Mouse (Mus musculus) liver, embryonic 12.5 days (tissue): Measurements from ENCODE around the gene Ccdc162. TPM values are rescaled to one million over a fixed set of nuclear protein-coding genes. Genes with fewer than 3 reads are reported as not detected.

Experiments
- ATAC-seq: fragments of 200-750 bp; cut with Nextera tagmentation; 2 replicates; pipeline ENCODE4 v1.8.0; 2017; ENCODE audit warnings: moderate number of reproducible peaks, mild to moderate bottlenecking, moderate library complexity
- H3K27ac ChIP-seq: fragments of 300-500 bp; sonication (generic); 2 replicates; pipeline ENCODE4 v1.5.1; 2016; ENCODE audit warnings: mild to moderate bottlenecking
- H3K27me3 ChIP-seq: fragments of 300-500 bp; sonication (generic); replicated peaks from 2 replicates; pipeline ENCODE4 v1.6.1; 2016; ENCODE audit warnings: mild to moderate bottlenecking, moderate library complexity
- H3K36me3 ChIP-seq: fragments of 300-500 bp; sonication (generic); 2 replicates; pipeline ENCODE4 v1.6.1; 2016; ENCODE audit warnings: mild to moderate bottlenecking, moderate library complexity
- H3K4me1 ChIP-seq: fragments of 300-500 bp; sonication (generic); 2 replicates; pipeline ENCODE4 v1.6.1; 2016
- H3K4me2 ChIP-seq: fragments of 300-500 bp; sonication (generic); 2 replicates; pipeline ENCODE4 v1.6.1; 2016; ENCODE audit warnings: mild to moderate bottlenecking, moderate library complexity
- H3K4me3 ChIP-seq: fragments of 300-500 bp; sonication (generic); 2 replicates; pipeline ENCODE4 v1.5.1; 2016; ENCODE audit warnings: mild to moderate bottlenecking, moderate library complexity
- H3K9ac ChIP-seq: fragments of 300-500 bp; sonication (generic); 2 replicates; pipeline ENCODE4 v1.6.1; 2016; ENCODE audit warnings: mild to moderate bottlenecking, moderate library complexity
- H3K9me3 ChIP-seq: fragments of 300-500 bp; sonication (generic); replicated peaks from 2 replicates; pipeline ENCODE4 v1.6.1; 2016; ENCODE audit warnings: mild to moderate bottlenecking, moderate library complexity
- WGBS: fragments of 180-500 bp; shearing (Covaris S2); methylation state at CpG from one replicate; pipeline ENCODE4 v1.1.7; 2016; ENCODE audit not compliant: insufficient replicate concordance; 5-methylcytosine and 5-hydroxymethylcytosine counted together
- polyA plus RNA-seq: library from polyadenylated mRNA; unstranded; fragments of >200 nt; fragmentation: Nextera tagmentation; extraction: Ambion mirVana; gene quantifications from 2 replicates; pipeline ENCODE4 v1.2.1, GENCODE M21; 2016

Gene Ccdc162
- polyA plus RNA-seq = 0.08 TPM in 2 replicates

DNA sequence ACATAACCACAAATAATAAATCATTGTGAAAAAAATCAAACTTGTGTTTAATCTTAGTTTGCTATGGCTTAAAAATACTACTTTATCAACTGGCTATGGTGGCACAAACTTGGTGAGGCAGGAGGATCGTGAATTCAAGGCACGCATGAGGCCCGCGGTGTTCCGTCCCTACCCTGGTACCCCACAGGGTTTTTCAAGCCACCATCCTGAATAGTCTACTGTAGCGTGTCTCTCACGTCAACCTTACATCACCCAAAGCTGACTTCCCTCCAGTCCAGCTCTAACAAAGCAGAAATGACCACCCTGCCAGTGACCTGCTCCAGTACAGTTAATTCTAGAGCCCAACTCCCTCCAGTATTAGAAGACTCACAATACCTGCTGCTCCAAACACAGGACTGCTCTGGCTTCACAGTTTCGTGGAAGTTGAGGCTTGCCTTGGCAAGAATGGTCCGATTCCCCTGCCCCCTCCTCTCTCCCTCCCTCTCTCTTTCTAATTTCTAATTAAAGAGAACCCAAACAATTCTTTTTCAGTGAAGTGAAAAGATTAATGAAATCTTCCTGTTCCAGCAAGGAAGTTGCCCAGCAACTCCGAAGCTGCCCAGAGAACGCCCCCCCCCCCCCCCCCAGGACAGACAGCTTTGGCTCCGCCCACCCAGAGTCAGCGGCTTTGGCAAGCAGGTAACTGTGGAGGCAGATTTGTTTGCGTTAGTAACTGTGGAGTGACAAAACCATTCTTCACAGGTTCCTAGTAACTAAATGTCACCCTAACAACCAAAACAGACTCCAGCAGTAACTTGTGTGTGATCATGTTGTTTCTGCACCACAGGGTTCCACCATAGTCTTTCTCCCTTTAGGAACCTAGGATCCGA, at the start of gene Ccdc162:
Ccdc162 (minus strand) TSS at position 606 of the 869 bp plus-strand sequence.
- no peak for ATAC-seq

DNA sequence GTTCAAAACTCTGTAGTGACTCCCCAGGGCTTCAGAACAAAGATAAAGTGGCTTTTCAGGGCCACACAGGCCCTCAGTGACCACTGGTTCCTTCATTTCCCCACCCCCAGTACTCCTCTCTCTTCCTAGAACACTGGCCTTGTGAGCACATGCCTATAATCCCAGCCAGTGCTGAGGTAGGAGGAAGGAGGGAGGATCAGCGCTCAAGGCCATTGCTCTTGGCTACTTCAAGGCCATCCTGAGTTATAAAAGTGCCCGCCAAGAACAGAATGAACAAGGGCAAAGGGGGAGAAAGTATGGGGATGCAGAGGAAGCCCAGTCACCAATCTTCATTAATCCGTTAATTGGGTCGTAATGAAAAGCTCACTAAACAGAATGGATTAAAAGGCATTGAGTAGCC, 49.2 kb upstream of the Ccdc162 start:
- WGBS = 83% methylated on average over 4 of the region's 4 CpGs

More for the DNA sequence above, at the start of gene Ccdc162:
- H3K27ac ChIP-seq = no peak within 1 kb of the TSS
- no peak within 1 kb of the TSS for H3K4me3 ChIP-seq
- H3K4me2 ChIP-seq = no peak within 1 kb of the TSS
- WGBS = 69% methylated on average over 15 of the region's 15 CpGs
- H3K27me3 ChIP-seq = no peaks in the 10 kb centered on the region
- peaks cover 13% of the 10 kb centered on the region for H3K36me3 ChIP-seq
- no peaks in the 10 kb centered on the region for H3K9me3 ChIP-seq
- H3K4me1 ChIP-seq = no peaks in the 10 kb centered on the region
- H3K9ac ChIP-seq = no peak within 1 kb of the TSS

DNA sequence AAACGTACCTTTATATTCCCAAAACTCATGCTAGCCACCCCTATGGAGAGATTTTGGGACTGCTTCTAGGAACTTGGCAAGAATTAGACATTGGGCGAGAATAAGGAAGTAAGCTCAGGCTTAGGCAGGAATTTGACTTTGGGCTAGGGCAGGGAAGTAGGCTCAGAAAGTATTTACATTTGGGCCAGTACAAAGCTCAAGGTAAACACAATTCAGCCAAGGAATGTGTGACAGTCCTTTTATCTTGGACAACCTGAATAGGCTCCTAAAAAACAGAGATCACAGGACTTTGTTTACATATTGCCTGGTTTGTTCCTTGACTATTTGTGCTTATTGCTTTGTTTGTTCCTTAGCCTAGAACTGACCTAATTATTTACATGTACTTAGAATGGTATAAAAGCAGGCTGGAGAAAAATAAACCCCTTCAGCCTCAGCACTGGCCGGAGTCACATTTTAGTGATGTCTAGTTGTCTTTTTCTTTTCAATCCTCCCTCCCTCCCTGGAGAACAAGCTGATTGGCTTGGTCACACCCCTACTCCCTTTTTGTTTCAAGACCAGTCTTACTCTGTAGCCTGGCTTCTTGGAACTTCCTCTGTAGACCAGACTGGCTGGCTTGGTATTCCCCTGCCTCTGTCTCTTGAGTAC, 47.4 kb upstream of the Ccdc162 start:
- Histone ChIP-seq H3K9me3 (no peaks in the 10 kb centered on the region), H3K9ac (no peak overlapping the region), H3K36me3 (no peaks in the 10 kb centered on the region), H3K4me2 (no peak overlapping the region), H3K27ac (no peak overlapping the region), H3K4me3 (no peak overlapping the region), H3K4me1 (no peaks in the 10 kb centered on the region), H3K27me3 (no peaks in the 10 kb centered on the region)
- 77% methylated on average over 3 of the region's 3 CpGs for WGBS
- no peak for ATAC-seq

More for the DNA sequence above, 49.2 kb upstream of the Ccdc162 start:
- H3K4me3 ChIP-seq = no peak overlapping the region
- no peaks in the 10 kb centered on the region for H3K27me3 ChIP-seq
- no peaks in the 10 kb centered on the region for H3K36me3 ChIP-seq
- H3K27ac ChIP-seq = no peak overlapping the region
- ATAC-seq = no peak
- H3K9ac ChIP-seq = no peak overlapping the region
- H3K4me1 ChIP-seq = no peaks in the 10 kb centered on the region
- no peak overlapping the region for H3K4me2 ChIP-seq
- H3K9me3 ChIP-seq = no peaks in the 10 kb centered on the region

DNA sequence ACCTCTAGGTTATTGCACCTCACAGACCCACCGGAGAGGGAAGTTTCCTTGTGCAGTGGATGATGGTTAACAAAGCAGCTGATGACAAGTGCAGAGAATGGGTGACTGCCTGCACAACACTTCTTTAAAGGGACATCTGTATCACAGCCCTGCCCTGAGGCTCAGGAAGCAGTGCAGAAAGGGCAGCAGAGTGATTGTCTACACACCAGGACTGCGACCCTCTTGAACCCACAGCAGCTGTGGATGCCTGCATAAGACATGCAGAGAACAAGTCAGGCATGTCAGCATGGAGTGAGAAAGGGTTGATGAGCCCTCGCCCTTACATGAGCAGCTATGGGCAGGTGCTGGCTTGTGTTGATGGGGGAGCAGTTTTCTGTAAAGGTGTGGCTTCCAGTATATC, 44.4 kb upstream of the Ccdc162 start:
- WGBS = 66% methylated on average over 3 of the region's 3 CpGs
- ATAC-seq = no peak
- Histone ChIP-seq H3K9ac (no peak overlapping the region), H3K9me3 (no peaks in the 10 kb centered on the region), H3K4me3 (no peak overlapping the region), H3K27me3 (no peaks in the 10 kb centered on the region), H3K36me3 (no peaks in the 10 kb centered on the region), H3K4me2 (no peak overlapping the region), H3K4me1 (no peaks in the 10 kb centered on the region), H3K27ac (no peak overlapping the region)

DNA sequence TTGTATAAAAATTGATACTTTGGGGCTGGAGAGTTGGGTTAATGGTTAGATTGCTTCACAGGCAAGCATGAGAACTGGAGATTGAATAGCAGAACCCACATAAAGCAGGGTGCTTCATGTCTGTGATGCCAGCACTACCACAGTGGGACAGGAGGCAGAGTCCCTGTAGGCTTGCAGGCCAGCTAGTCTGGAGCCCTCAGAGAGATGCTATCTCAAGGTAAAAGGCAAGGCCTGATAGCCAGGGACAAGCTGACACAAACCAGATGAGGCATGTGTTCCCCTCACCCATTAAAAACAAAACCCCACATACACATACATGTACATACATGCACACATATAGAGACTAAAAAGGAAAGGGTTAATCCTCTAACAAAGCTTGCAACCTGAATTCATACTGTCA, 41.6 kb upstream of the Ccdc162 start:
- no peak overlapping the region for H3K27ac ChIP-seq
- no peak for ATAC-seq
- no peak overlapping the region for H3K4me2 ChIP-seq
- H3K36me3 ChIP-seq = no peaks in the 10 kb centered on the region
- no peaks in the 10 kb centered on the region for H3K9me3 ChIP-seq
- H3K27me3 ChIP-seq = no peaks in the 10 kb centered on the region
- H3K9ac ChIP-seq = no peak overlapping the region
- no peak overlapping the region for H3K4me3 ChIP-seq
- no peaks in the 10 kb centered on the region for H3K4me1 ChIP-seq

DNA sequence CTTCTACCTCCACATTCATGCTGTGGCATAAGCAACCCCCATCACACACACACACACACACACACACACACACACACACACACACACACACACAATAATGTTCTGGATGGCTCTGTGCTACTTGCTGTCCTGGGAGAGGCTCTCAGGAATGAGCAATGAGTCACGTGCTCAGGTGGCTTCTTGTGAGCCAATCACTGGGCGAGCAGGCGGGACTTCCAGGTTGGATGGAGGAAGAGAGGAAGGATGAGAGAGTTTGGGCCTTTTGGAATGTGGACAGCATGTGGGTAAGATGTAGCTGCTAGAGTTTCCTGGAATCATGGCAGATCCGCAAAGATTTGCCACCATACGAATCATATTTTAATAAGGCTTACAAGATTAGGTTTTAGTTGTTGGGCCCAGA, 40.8 kb upstream of the Ccdc162 start:
- WGBS = 85% methylated on average over 5 of the region's 5 CpGs
- H3K27me3 ChIP-seq = no peaks in the 10 kb centered on the region
- no peaks in the 10 kb centered on the region for H3K36me3 ChIP-seq
- H3K4me1 ChIP-seq = 0 out of 2 replicates have a peak, but pooled peaks cover 3% of the 10 kb centered on the region
- H3K9me3 ChIP-seq = no peaks in the 10 kb centered on the region
- H3K4me3 ChIP-seq = no peak overlapping the region
- no peak for ATAC-seq
- no peak overlapping the region for H3K9ac ChIP-seq
- no peak overlapping the region for H3K4me2 ChIP-seq
- H3K27ac ChIP-seq = no peak overlapping the region

DNA sequence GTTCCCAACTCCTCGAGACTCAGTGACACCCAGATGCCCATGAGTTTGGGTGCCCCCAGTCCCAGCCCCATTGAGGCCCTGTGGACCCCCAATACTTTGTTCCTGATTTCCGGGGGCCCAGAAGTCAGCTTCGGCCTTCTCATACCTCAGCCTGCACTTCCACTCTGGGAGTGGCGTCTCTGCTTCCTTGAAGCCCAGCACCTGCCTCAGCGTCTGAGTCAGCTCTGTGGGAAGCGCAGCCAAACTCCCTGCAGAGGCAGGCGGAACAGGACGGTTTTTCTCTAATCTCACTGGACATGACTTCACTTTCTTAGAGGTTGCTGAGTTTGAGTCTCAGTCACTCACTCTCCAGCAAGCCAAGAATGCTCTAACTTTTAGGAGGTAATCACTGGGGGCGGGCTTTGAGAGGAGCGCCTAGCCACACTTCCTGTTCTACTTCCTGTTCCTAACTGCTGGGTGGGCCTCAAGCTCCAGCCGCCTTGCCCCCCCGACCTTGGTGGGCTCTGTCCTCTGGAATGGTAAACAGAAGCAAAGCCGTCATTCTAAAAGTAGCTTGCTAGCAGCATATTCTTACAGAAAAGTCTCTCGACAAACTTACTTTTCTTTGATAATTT, 35.5 kb upstream of the Ccdc162 start:
- Histone ChIP-seq H3K4me1 (0 out of 2 replicates have a peak, but pooled peaks cover 10% of the 10 kb centered on the region), H3K9ac (no peak overlapping the region), H3K27ac (0 out of 2 replicates have a peak overlapping the region, but pooled peaks have one; percentile 20), H3K4me3 (no peak overlapping the region), H3K4me2 (peak overlapping the region; percentile 29; the same call in 1 of the 2 replicates), H3K27me3 (no peaks in the 10 kb centered on the region), H3K36me3 (no peaks in the 10 kb centered on the region), H3K9me3 (no peaks in the 10 kb centered on the region)
- 30% methylated on average over 14 of the region's 14 CpGs for WGBS
- no peak for ATAC-seq

DNA sequence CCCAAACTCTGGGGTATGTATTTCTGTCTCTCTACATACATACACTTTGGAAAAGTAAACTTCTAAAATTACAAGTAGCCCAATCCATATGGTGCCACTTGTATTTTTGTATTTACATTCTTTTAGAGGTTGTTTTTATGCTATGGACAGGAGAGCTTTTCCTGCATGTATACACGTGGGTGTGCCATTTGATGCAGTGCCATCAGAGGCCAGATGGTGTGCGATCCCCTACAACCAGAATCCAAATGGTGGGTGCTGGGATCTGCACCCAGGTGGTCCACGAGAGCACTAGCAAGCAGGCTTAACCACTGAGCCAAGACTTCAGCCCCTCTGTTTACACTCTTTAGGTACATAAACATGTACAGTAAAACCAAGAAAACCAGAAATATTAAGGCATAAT, 32.9 kb upstream of the Ccdc162 start:
- ATAC-seq = no peak
- H3K9ac ChIP-seq = no peak overlapping the region
- H3K36me3 ChIP-seq = peaks cover 6% of the 10 kb centered on the region
- H3K4me2 ChIP-seq = no peak overlapping the region
- no peak overlapping the region for H3K27ac ChIP-seq
- H3K4me3 ChIP-seq = no peak overlapping the region
- WGBS = 85% methylated on average over 3 of the region's 3 CpGs
- H3K4me1 ChIP-seq = 0 out of 2 replicates have a peak, but pooled peaks cover 10% of the 10 kb centered on the region
- no peaks in the 10 kb centered on the region for H3K9me3 ChIP-seq
- no peaks in the 10 kb centered on the region for H3K27me3 ChIP-seq

DNA sequence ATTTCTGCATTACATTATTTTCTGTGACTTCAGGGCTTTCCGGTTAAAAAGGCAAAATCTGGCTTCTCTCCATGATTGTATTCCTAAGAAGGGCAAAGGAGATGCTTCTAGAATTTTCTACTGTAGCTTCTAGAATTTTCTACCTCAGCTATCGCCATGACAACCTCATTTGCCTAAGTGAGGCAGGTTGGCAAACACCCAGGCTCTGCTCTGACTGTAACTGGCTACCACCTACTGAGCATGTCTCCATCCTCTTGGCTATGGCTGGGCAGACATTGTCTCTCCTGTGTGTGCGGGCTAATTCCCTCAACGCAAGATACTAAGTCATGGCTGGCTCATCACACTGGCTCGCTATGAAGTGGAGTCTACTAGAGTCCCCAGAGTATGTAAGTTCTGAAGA, 30.1 kb upstream of the Ccdc162 start:
- no peak overlapping the region for H3K4me2 ChIP-seq
- peaks cover 25% of the 10 kb centered on the region for H3K36me3 ChIP-seq
- H3K4me1 ChIP-seq = 0 out of 2 replicates have a peak, but pooled peaks cover under 1% of the 10 kb centered on the region
- ATAC-seq = no peak
- no peak overlapping the region for H3K27ac ChIP-seq
- WGBS = 82% methylated on average over 5 of the region's 5 CpGs
- H3K27me3 ChIP-seq = no peaks in the 10 kb centered on the region
- no peak overlapping the region for H3K9ac ChIP-seq
- no peaks in the 10 kb centered on the region for H3K9me3 ChIP-seq
- H3K4me3 ChIP-seq = no peak overlapping the region

DNA sequence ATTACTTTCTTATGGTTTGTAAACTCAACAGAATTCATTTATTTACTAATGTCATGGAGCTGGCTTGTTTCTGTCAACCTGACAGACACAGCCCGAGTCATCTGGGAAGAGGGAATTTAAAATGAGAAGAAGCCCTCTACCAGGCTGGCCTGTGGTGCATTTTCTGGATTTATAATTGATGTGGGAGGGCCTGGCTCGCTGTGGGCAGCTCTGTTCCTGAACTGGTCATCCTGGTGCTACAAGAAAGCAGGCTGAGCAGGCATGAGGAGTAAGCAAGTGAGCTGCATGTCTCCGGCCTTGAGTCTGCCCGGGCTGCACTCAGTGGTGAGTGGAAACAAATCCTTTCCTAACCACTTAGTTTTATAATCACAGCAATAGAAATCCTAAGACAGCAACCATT, 27.6 kb upstream of the Ccdc162 start:
- no peaks in the 10 kb centered on the region for H3K4me1 ChIP-seq
- WGBS = 79% methylated on average over 4 of the region's 4 CpGs
- no peak overlapping the region for H3K4me2 ChIP-seq
- H3K27me3 ChIP-seq = no peaks in the 10 kb centered on the region
- ATAC-seq = no peak
- H3K9me3 ChIP-seq = no peaks in the 10 kb centered on the region
- H3K36me3 ChIP-seq = peaks cover 41% of the 10 kb centered on the region
- H3K27ac ChIP-seq = no peak overlapping the region
- no peak overlapping the region for H3K4me3 ChIP-seq
- H3K9ac ChIP-seq = no peak overlapping the region

DNA sequence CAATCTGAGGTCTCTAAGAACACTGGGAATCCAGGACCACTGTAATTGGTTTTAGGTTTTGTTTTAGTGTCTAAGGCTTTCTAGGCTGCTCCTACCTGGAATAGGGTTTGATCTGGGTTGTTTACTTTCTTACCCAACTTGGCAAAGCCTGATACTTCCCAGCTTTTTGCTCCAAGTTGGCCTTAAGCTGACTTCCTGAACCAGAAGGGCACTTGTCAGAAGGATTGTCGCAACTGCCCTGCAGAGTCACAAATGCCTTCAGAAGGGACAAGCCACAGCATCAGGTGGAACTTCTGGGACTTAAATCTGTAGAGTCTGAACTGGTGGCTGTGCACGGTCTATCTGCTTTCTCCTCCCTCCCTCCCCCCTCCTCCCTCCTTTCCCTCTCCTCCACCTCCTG, 23.8 kb upstream of the Ccdc162 start:
- no peaks in the 10 kb centered on the region for H3K27me3 ChIP-seq
- no peak overlapping the region for H3K4me3 ChIP-seq
- ATAC-seq = no peak
- peaks cover 75% of the 10 kb centered on the region for H3K36me3 ChIP-seq
- WGBS = 63% methylated on average over 2 of the region's 2 CpGs
- H3K27ac ChIP-seq = no peak overlapping the region
- no peak overlapping the region for H3K4me2 ChIP-seq
- H3K9ac ChIP-seq = no peak overlapping the region
- no peaks in the 10 kb centered on the region for H3K9me3 ChIP-seq
- no peaks in the 10 kb centered on the region for H3K4me1 ChIP-seq

DNA sequence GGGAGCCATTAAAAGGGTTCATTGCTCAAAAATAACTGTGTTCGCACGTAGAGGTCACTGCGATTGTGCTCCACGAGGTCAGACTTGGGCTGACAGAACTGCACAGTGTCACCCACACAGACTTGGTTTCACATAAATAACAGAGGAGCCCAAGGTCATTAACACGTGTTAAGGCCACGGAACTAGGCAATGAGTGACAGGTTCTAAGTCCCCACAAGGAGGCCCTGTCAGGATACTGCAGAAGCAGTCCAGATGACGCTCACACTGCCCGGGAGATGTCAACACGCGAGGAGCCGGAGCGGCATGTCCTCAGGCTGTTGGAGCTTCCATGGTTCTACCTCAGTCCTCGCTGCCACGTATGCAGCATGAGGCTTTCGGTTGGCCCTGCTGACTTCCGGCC, 20.8 kb upstream of the Ccdc162 start:
- Histone ChIP-seq H3K9me3 (no peaks in the 10 kb centered on the region), H3K4me3 (no peak overlapping the region), H3K4me1 (no peaks in the 10 kb centered on the region), H3K4me2 (no peak overlapping the region), H3K9ac (no peak overlapping the region), H3K27ac (no peak overlapping the region), H3K36me3 (peaks cover 54% of the 10 kb centered on the region), H3K27me3 (no peaks in the 10 kb centered on the region)
- no peak for ATAC-seq
- 90% methylated on average over 16 of the region's 16 CpGs for WGBS
